Mouse (Mus musculus): Measurements from ENCODE around the gene Selenok. TPM values are rescaled to one million over a fixed set of nuclear protein-coding genes. Genes with fewer than 3 reads are reported as not detected.

The Selenok gene
- 191 and 226 TPM in 2 replicates for polyA plus RNA-seq (2015; fragmentation: Nextera tagmentation; extraction: Ambion mirVana)

DNA sequence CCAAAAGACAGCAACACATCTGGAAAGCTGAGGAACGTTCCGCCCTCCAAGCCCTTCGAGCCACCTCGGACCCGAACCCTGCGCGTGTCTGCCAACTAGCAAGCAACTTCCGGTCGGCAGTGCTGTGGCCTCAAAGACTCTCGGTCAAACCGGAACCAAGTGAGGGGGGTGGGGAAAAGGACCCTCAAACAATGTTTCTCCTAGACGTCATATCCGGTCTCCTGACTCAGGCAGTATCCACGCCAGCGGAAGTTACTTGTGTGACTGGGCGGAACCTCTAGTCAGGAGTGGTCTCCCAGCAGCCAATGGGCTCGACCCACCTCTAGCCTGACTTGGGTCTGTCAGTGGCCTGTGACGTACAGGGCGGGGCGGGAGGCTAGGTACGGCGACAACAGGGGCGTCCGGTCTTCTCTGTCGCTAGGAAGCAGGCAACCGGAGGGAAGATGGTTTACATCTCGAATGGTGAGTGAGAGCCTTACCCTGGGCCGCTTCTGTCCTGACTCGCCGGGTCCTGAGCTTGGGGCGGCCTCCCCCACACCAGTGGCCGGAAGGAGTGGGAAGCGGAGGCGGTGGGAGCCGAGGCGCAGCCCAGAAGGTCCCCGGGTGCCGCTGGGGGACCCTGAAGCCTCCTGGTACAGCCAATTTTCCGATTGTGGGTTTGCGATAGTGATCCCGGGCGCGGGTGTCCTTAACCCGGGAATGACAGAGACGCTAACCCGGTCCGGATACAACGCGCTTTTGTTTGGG is at the start of gene Selenok:
Gene Selenok (plus strand): TSS at position 234 of the 747 bp plus-strand sequence.

GRCm38 (mm10) chr14:29978254-29979204 is 10.4 kb downstream of the Selenok start, which contains the start of gene Actr8:
TSS of gene Actr8 (plus strand) at chr14:29978337.

DNA sequence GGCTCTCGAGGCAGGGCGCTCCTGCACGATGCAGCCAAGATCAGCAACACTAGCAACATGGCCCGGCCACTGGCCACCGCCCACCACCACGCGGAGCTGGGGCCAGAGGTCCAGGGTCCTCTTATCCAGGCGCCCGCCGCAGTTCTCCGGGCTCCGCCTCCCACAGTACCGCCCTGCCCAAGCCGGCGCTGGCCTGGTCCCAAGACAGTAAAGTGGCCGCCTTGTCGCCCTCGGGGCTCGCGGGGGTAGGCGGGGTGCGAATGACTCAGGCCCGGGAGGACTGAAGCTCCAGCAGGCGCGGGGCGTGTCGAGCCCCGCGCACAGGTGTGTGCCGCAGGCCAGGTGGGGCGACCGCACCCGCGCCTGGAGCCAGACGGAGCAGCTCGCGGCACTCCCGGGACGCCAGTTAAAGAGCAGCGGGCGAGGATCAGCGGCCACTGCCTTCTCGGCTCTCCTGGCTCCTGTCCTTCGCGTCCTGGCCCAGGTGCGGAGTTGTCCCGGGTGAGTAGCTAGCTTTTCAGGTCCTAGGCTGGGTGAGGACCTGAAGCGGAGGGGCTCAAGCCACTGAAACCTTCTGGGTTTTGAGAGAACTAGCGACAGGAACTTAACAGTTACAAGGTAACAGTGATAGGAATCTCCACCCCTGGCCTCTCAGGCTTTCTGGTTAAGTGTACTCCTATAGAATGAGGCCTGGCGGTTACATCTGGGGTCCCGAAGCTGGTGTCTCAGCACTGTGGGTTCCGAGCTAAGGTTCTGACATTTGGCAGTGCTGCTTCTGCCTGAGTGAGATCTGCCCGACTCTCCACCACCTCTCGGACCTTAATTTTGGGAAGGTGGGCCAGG is 40.8 kb downstream of the Selenok start, which contains the start of the genes Il17rb and Chdh:
Gene Il17rb (minus strand): TSS at position 164 of the 843 bp plus-strand sequence.
Gene Chdh (plus strand): TSS at position 291 of the 843 bp plus-strand sequence.

Small RNAs within 50 kb of the gene (microRNA-seq; reads per million reads assigned to microRNA genes)
- gene Mir6947: 0 to 0.21 reads per million in 2 experiments

Other genes starting within 250 kb of the Selenok start
- 0.63 and 0.79 TPM in 2 replicates for gene Cacna2d3, start 246.4 kb upstream of the Selenok start, polyA plus RNA-seq (2015; fragmentation: Nextera tagmentation; extraction: Ambion mirVana)
- 38.0 and 40.9 TPM in 2 replicates for gene Actr8, start 10.0 kb downstream of the Selenok start, polyA plus RNA-seq (2015; fragmentation: Nextera tagmentation; extraction: Ambion mirVana)
- 0.23 and 0.30 TPM in 2 replicates for gene Il17rb, start 40.6 kb downstream of the Selenok start, polyA plus RNA-seq (2015; fragmentation: Nextera tagmentation; extraction: Ambion mirVana)
- gene Chdh, start 40.7 kb downstream of the Selenok start, polyA plus RNA-seq (2015; fragmentation: Nextera tagmentation; extraction: Ambion mirVana): 0.32 TPM in 1 of 2 replicates, not detected in the other